Mouse (Mus musculus) hindbrain, embryonic 12.5 days (tissue): ENCODE results near the gene Coro1c. TPM values are rescaled to one million over a fixed set of nuclear protein-coding genes. Genes with fewer than 3 reads are reported as not detected.

Experiments
- ATAC-seq: fragments of 200-750 bp; cut with Nextera tagmentation; 2 replicates; pipeline ENCODE4 v1.8.0; 2017; ENCODE audit warnings: moderate TSS enrichment; ENCODE audit not compliant: low FRiP score
- H3K27ac ChIP-seq: fragments of 300-500 bp; sonication (generic); 2 replicates; pipeline ENCODE4 v1.5.1; 2016; ENCODE audit warnings: mild to moderate bottlenecking
- H3K27me3 ChIP-seq: fragments of 300-500 bp; sonication (generic); 2 replicates; pipeline ENCODE4 v1.6.1; 2016; ENCODE audit warnings: mild to moderate bottlenecking
- H3K36me3 ChIP-seq: fragments of 300-500 bp; sonication (generic); 2 replicates; pipeline ENCODE4 v1.6.1; 2016; ENCODE audit warnings: mild to moderate bottlenecking
- H3K4me1 ChIP-seq: fragments of 300-500 bp; sonication (generic); 2 replicates; pipeline ENCODE4 v1.6.1; 2016
- H3K4me2 ChIP-seq: fragments of 300-500 bp; sonication (generic); replicated peaks from 2 replicates; pipeline ENCODE4 v1.6.1; 2016; ENCODE audit warnings: mild to moderate bottlenecking
- H3K4me3 ChIP-seq: fragments of 300-500 bp; sonication (generic); 2 replicates; pipeline ENCODE4 v1.5.1; 2016; ENCODE audit warnings: mild to moderate bottlenecking
- H3K9ac ChIP-seq: fragments of 300-500 bp; sonication (generic); 2 replicates; pipeline ENCODE4 v1.6.1; 2016; ENCODE audit warnings: mild to moderate bottlenecking, moderate library complexity
- H3K9me3 ChIP-seq: fragments of 300-500 bp; sonication (generic); replicated peaks from 2 replicates; pipeline ENCODE4 v1.6.1; 2016; ENCODE audit warnings: mild to moderate bottlenecking
- WGBS: fragments of 180-500 bp; shearing (Covaris S2); methylation state at CpG from one replicate; pipeline ENCODE4 v1.1.7; 2016; 5-methylcytosine and 5-hydroxymethylcytosine counted together
- polyA plus RNA-seq: library from polyadenylated mRNA; unstranded; fragments of >200 nt; fragmentation: Nextera tagmentation; extraction: Ambion mirVana; gene quantifications from 2 replicates; pipeline ENCODE4 v1.2.1, GENCODE M21; 2016

The Coro1c gene
- polyA plus RNA-seq, 1 experiment from 2014 or later = 226 TPM

DNA sequence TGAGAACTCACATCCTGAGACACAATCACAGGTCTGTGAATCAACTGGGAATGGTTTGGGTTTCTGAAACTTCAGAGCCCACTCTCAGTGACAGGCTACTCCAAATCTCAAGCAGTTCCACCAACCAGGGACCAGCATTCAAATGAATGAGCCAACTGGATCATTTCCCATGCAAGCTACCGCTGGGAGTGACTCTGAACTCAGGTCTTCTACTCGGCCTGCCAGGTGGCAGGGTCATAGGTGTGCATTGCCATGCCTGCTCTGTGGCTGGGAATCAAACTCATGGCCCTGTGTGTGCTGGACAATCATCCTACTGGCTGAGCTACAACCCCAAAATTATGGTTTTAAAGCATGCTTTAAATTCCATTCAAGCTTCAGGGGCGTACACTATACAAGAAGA, 31.0 kb downstream of the Coro1c start:
- H3K36me3 ChIP-seq = peaks cover 55% of the 10 kb centered on the region
- ATAC-seq = no peak

DNA sequence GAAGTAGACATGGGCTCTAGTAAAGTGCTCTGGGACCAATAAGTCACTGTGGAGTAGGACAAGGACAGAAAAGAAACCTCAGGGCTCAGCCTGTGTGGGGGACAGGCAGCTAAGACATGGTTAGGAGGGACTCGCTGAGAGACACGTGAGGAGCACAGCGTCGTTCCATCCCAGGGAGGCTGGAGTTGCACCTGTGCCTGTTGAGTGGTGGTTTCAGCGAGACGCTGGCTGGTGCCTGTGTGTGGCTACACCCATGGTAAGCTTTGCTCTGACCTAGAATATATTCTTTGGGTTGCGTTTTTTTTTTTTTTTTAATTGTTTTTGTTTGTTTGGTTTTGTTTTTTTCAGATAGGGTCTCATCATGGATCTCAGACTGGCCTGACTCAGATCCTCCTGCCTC, 32.4 kb downstream of the Coro1c start:
- peaks cover 67% of the 10 kb centered on the region for H3K4me1 ChIP-seq
- H3K4me3 ChIP-seq = no peak overlapping the region
- H3K9me3 ChIP-seq = no peaks in the 10 kb centered on the region
- no peaks in the 10 kb centered on the region for H3K27me3 ChIP-seq
- WGBS = 91% methylated on average over 7 of the region's 7 CpGs
- no peak for ATAC-seq
- peaks cover 45% of the 10 kb centered on the region for H3K36me3 ChIP-seq
- H3K9ac ChIP-seq = no peak overlapping the region
- peak overlapping the region; percentile 98 for H3K27ac ChIP-seq
- H3K4me2 ChIP-seq = no peak overlapping the region

More for the DNA sequence above, 31.0 kb downstream of the Coro1c start:
- Histone ChIP-seq H3K4me3 (no peak overlapping the region), H3K4me1 (peaks cover 60% of the 10 kb centered on the region), H3K27ac (0 out of 2 replicates have a peak overlapping the region, but pooled peaks have one; percentile 8), H3K9ac (no peak overlapping the region), H3K4me2 (no peak overlapping the region), H3K9me3 (no peaks in the 10 kb centered on the region), H3K27me3 (no peaks in the 10 kb centered on the region)
- WGBS = 75% methylated on average over 3 of the region's 3 CpGs

DNA sequence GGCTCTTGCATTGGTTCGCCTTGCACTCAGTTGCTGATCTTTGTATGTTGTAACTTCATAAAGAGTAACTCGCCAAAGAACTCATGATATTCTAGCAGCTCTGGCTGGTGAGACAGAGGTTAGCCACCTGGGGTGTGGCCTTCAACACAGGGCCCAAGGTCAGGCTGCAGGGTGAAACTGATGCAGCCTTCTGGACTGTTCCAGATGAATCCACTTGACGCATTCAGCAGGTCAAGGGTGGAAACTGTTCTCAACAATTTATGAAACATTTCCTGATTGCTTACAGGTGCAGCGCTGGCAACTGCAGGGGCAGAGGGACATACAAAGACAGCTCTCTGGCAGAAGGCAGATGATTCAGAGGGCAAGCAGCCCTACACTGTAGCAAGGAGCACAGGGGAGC, 32.9 kb downstream of the Coro1c start:
- Histone ChIP-seq H3K27ac (peak overlapping the region; percentile 98), H3K9ac (no peak overlapping the region), H3K4me1 (peaks cover 72% of the 10 kb centered on the region), H3K36me3 (peaks cover 40% of the 10 kb centered on the region), H3K9me3 (no peaks in the 10 kb centered on the region), H3K4me2 (no peak overlapping the region), H3K4me3 (no peak overlapping the region), H3K27me3 (no peaks in the 10 kb centered on the region)
- no peak for ATAC-seq
- WGBS = 87% methylated on average over 4 of the region's 4 CpGs

DNA sequence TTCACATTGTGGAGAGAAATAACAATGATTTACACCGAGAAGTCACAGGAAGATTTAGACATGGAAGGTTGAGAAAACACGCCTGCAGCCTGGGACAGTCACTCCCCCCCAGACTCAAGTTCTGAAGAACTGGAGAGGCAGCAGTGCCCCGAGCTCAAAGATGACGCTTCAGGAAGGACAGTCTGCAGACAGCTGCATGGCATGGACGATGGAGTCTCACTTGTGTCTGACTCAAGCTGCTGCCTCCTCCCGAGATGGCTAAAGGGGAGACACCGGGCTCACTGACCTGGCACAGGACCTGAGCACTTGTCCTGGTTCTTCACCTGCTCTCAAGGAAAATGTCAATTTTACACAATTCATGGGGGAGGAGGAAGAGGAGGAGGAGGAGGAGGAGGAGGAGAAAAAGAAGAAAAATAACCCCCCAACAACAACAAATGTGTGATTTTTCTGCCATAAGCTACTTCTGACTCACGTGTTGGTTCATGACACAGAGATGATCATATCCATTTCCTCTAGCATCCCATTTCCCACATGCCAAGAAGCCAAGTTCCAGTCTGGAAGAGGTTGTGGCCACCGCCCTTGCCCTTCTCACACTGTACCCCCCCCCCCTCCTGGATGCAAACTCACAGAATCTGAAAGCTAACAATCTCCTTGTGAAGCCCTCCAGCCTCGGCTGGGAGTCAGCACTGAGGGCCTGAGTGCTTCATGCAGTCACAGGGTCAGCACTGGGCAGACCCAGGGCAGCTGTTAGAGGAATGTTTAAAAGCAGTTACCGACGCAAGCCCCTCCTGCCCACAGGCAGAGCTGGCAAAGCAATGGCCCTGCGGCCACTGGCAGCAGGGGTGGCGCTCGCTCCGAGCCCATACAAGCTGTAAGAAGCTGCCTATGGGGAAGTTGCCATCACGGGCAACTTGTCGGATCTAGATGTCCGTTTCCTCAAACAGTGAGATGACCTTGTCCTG, 34.2 kb downstream of the Coro1c start:
- ATAC-seq = no peak
- peak overlapping the region; percentile 98 for H3K27ac ChIP-seq
- no peaks in the 10 kb centered on the region for H3K27me3 ChIP-seq
- peaks cover 81% of the 10 kb centered on the region for H3K4me1 ChIP-seq
- 44% methylated on average over 19 of the region's 19 CpGs for WGBS
- peak overlapping the region; percentile 44 for H3K4me2 ChIP-seq
- H3K9me3 ChIP-seq = no peaks in the 10 kb centered on the region
- H3K9ac ChIP-seq = peak overlapping the region; percentile 58
- H3K4me3 ChIP-seq = peak overlapping the region; percentile 13; the same call in 1 of the 2 replicates
- H3K36me3 ChIP-seq = peaks cover 27% of the 10 kb centered on the region

DNA sequence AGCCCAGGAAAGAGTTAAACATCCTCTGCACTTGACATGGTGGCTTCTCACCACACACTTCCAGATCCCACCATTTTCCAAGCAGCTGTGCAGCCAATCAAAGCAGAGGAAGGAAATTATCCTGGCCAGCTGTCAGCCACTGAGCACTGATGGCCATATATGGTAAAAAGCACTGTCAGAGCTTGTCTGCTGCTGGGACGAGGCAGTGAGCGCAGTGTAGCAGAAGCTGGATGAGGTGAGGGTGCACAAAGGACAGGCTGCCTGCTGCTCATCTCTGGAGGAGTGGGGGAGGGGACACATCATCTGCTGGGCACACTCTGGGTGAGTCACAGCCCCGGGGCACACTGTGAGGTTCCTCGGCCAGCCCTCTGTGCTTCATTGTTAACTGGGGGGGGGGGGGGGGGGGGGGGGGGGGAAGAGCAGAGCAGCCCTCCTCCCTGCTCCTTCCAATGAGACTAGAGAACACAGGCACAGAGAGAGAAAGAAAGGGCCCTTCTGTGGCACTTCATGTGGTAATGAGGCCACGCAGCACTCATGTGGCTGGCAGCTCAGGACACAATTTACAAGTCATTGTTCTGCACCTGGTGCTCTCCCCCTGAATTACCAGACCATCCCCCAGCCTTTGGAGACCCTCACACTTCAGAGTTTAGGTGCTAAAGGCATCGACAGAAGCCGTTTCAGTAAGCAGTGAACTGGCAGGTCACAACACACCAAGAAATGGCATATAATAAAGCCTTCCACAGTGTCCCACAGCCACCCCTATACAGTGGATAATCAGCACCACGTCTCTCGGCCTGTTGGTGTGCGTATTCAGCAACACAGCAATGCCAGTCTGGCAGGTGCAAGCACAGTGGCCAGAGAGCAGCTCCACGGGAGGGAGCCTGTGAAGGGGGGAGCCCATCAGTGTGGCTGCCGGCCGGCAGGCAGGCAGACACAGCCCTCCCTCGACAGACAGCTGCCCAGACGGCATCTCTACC, 35.3 kb downstream of the Coro1c start:
- peak overlapping the region; percentile 13; the same call in 1 of the 2 replicates for H3K4me3 ChIP-seq
- ATAC-seq = peak; percentile 87
- H3K4me1 ChIP-seq = peaks cover 86% of the 10 kb centered on the region
- no peaks in the 10 kb centered on the region for H3K9me3 ChIP-seq
- peak overlapping the region; percentile 98 for H3K27ac ChIP-seq
- peak overlapping the region; percentile 44 for H3K4me2 ChIP-seq
- peaks cover 16% of the 10 kb centered on the region for H3K36me3 ChIP-seq
- peak overlapping the region; percentile 58 for H3K9ac ChIP-seq
- no peaks in the 10 kb centered on the region for H3K27me3 ChIP-seq
- 4% methylated on average over 13 of the region's 15 CpGs for WGBS

DNA sequence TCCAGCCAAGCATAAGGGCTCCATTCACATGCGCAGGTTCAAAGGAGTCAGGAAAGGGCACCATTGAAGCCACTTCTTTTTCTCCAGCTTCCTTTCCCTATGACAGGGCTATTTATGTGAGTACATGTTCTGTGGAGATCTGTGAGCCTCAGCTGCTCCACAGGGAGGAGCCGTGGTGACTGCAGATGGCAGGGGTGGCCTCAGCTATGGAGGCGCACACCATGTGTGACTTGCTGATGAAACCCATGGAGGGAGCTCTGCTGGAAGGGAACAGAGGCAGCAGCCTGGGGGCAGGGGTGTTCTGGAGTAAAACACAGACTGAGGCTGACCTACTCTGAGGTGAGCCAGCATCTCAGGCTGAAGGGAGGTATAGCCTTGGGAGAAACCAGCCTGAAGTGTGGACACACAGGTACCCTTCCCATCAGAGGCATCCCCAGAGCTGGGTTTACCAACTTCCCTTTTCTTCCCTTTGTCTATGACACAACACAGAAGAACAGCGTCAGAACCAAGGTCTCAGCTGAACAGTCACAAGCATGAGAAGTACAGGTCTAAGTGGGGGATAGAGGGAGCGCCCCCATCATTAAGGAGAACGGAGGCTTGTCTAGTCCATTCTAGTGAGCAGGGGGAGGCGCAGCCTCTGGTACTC, 36.5 kb downstream of the Coro1c start:
- peaks cover 82% of the 10 kb centered on the region for H3K4me1 ChIP-seq
- H3K9ac ChIP-seq = peak overlapping the region; percentile 14; the same call in 1 of the 2 replicates
- H3K36me3 ChIP-seq = peaks cover 12% of the 10 kb centered on the region
- H3K9me3 ChIP-seq = no peaks in the 10 kb centered on the region
- peak; percentile 3; the same call in 1 of the 2 replicates for ATAC-seq
- no peak overlapping the region for H3K4me2 ChIP-seq
- no peaks in the 10 kb centered on the region for H3K27me3 ChIP-seq
- WGBS = 69% methylated on average over 7 of the region's 7 CpGs
- no peak overlapping the region for H3K4me3 ChIP-seq
- H3K27ac ChIP-seq = peak overlapping the region; percentile 98

DNA sequence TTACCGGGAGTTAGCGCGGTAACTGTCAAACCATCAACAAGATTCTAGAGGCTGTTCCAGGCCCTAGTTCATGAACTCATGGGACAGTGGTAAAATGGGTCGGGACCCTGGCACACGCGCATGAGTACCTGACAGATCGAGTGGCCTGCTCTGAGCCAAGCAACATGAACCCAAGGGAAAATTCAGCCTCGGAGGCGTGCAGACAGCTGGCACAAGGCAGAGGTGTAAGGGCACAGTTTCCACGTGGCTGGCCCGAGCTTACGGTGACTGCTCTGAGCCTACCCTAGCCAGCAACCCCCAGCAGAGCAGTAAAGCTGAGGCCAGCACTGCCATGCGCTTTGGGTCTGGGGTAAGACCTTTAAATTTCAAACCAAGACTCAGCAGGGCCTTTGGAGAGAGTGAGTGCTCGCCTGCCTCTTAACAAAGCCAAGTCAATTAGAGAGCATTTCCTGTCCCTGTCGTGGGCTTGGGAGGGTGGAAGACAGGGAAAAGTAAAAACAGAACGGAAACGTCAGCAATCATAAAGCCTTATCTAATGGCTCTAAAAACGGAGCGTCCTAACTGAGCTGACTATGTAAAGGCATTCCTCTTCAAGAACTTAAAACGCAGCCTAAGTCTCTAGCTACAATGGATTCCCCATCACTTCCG, 38.0 kb downstream of the Coro1c start:
- no peak for ATAC-seq
- peak overlapping the region; percentile 98 for H3K27ac ChIP-seq
- peaks cover 73% of the 10 kb centered on the region for H3K4me1 ChIP-seq
- no peaks in the 10 kb centered on the region for H3K9me3 ChIP-seq
- no peak overlapping the region for H3K4me3 ChIP-seq
- H3K27me3 ChIP-seq = no peaks in the 10 kb centered on the region
- WGBS = 40% methylated on average over 21 of the region's 21 CpGs
- H3K9ac ChIP-seq = peak overlapping the region; percentile 32; the same call in 1 of the 2 replicates
- H3K4me2 ChIP-seq = no peak overlapping the region
- H3K36me3 ChIP-seq = peaks cover under 1% of the 10 kb centered on the region

DNA sequence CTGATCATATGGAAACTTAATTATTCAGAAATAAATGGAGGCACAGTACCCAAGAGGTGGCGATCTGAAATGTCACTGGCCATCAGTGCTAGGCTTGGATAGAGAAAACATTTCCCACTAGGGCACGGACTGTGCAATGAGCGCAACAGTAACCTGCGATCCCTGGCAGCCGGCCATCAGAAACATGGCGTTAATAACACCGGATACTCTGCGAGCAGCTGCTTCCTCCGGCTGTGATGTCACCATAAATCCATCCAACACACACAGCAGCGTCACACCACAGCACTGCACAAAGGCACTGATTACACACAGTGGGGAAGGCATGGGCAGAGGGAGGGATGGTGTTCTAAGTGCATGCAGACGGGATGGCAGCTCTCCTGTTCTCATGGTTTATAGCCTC, 39.4 kb downstream of the Coro1c start:
- no peaks in the 10 kb centered on the region for H3K27me3 ChIP-seq
- no peak for ATAC-seq
- peak overlapping the region; percentile 72 for H3K27ac ChIP-seq
- peaks cover 14% of the 10 kb centered on the region for H3K36me3 ChIP-seq
- 0 out of 2 replicates have a peak overlapping the region, but pooled peaks have one; percentile 8 for H3K4me2 ChIP-seq
- H3K4me1 ChIP-seq = peaks cover 62% of the 10 kb centered on the region
- H3K9me3 ChIP-seq = no peaks in the 10 kb centered on the region
- peak overlapping the region; percentile 18; the same call in 1 of the 2 replicates for H3K9ac ChIP-seq
- H3K4me3 ChIP-seq = no peak overlapping the region
- 54% methylated on average over 11 of the region's 11 CpGs for WGBS

DNA sequence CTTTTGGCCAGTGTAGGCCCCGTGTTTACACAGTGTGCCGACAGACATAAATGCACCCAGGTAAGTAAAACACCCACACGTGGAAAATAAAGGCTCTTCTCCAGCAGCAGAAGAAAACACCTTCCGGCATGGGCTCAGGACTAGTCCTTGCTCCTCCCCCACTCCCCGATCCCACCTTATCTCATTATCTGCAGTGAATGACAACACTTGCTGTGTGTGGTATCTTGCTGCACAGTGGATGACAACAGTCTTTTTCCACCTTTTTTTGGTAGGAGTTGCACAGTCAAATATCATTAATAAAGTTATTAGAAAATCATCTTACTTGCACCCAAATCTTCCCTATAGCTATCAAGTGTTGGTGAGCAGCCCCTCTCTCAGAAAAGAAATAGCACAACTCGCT, 43.6 kb downstream of the Coro1c start:
- no peak overlapping the region for H3K4me3 ChIP-seq
- no peak overlapping the region for H3K4me2 ChIP-seq
- 0 out of 2 replicates have a peak overlapping the region, but pooled peaks have one; percentile 17 for H3K27ac ChIP-seq
- no peaks in the 10 kb centered on the region for H3K9me3 ChIP-seq
- peaks cover 42% of the 10 kb centered on the region for H3K4me1 ChIP-seq
- no peak for ATAC-seq
- WGBS = 90% methylated on average over 6 of the region's 6 CpGs
- H3K27me3 ChIP-seq = no peaks in the 10 kb centered on the region
- peaks cover 43% of the 10 kb centered on the region for H3K36me3 ChIP-seq
- no peak overlapping the region for H3K9ac ChIP-seq

DNA sequence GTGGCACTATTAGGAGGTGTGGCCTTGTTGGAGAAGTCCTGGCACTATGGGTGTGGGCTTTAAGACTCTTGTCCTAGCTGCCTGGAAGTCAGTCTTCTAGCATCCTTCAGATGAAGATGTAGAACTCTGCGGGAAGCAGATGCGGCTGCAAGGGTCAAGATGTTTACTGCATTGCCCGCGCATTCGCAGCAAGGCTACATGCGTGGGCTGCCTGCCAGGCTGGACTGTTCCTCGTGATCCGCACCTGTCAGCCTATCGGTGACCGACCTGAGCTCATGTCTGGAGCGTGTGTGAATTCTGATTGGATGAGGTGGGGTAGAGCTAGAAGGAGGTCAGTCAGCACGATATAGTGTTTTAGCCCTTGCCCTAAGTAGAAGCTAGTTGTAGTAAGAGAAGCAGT, 44.6 kb downstream of the Coro1c start:
- 0 out of 2 replicates have a peak overlapping the region, but pooled peaks have one; percentile 12 for H3K27ac ChIP-seq

DNA sequence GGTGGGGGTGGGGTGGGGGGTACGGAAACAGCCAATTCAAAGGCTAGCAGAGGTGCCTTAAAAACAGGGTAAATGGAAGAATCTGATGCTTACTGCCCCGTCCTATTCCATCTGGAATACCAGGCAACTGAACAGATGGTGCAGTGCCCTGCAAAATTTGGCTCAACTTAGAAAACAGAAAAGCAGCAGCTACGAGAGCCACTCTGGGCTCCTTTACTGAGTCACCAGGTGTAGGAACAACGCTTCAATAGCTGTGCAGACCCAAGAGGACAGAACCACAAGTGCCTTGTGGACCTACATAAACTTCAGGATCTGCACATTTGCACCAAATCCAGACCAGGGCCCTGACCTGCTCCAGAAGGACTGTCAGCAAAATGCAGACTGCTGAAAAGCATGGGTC, 46.1 kb downstream of the Coro1c start:
- Histone ChIP-seq H3K9me3 (no peaks in the 10 kb centered on the region), H3K4me3 (no peak overlapping the region), H3K4me2 (no peak overlapping the region), H3K27me3 (no peaks in the 10 kb centered on the region), H3K9ac (no peak overlapping the region), H3K27ac (0 out of 2 replicates have a peak overlapping the region, but pooled peaks have one; percentile 23), H3K36me3 (peaks cover 43% of the 10 kb centered on the region), H3K4me1 (peaks cover 39% of the 10 kb centered on the region)
- WGBS = 85% methylated on average over 4 of the region's 4 CpGs
- no peak for ATAC-seq

More for the DNA sequence above, 44.6 kb downstream of the Coro1c start:
- ATAC-seq = no peak
- no peak overlapping the region for H3K4me2 ChIP-seq
- peaks cover 43% of the 10 kb centered on the region for H3K36me3 ChIP-seq
- H3K9ac ChIP-seq = no peak overlapping the region
- no peaks in the 10 kb centered on the region for H3K9me3 ChIP-seq
- H3K27me3 ChIP-seq = no peaks in the 10 kb centered on the region
- WGBS = 98% methylated on average over 12 of the region's 12 CpGs
- no peak overlapping the region for H3K4me3 ChIP-seq
- peaks cover 38% of the 10 kb centered on the region for H3K4me1 ChIP-seq
